Mouse (Mus musculus): Measurements from ENCODE around the gene Hs6st2. TPM values are rescaled to one million over a fixed set of nuclear protein-coding genes. Genes with fewer than 3 reads are reported as not detected.

Gene Hs6st2
- polyA plus RNA-seq, 1 experiment from 2014 or later = 7.7 TPM

- WGBS = 69% methylated on average over 3 of the region's 3 CpGs
- no peaks in the 10 kb centered on the region for H3K36me3 ChIP-seq (ENCODE audit: control insufficient read depth, insufficient read depth)
Observed at GRCm38 (mm10) chrX:51343595-51343994, 338.1 kb downstream of the Hs6st2 start.

More at GRCm38 (mm10) chrX:51343595-51343994, 338.1 kb downstream of the Hs6st2 start:
- ATAC-seq (replicated peaks; ENCODE audit: extremely low read depth, insufficient read depth, low FRiP score) = no peak
- Histone ChIP-seq H3K27ac (ENCODE audit: low read length) (no peak overlapping the region), H3K27me3 (ENCODE audit: control insufficient read depth, insufficient read depth, low read length) (no peaks in the 10 kb centered on the region), H3K4me2 (ENCODE audit: low read depth, low read length) (no peak overlapping the region), H3K9me3 (replicated peaks; ENCODE audit: control insufficient read depth, low read length) (no peaks in the 10 kb centered on the region), H3K4me3 (ENCODE audit: low read length) (no peak overlapping the region), H3K4me1 (ENCODE audit: control insufficient read depth, insufficient read depth, low read length) (no peaks in the 10 kb centered on the region), H3K9ac (ENCODE audit: low read length) (no peak overlapping the region)

Other genes with a start within 250 kb of the Hs6st2 start
- not detected in 2 replicates for gene Usp26, start 119.4 kb upstream of the Hs6st2 start, polyA plus RNA-seq (2015; fragmentation: Nextera tagmentation; extraction: Ambion mirVana)